Mouse (Mus musculus) liver, adult 2 months (tissue): ENCODE results near the gene Zfp148. TPM values are rescaled to one million over a fixed set of nuclear protein-coding genes. Genes with fewer than 3 reads are reported as not detected.

ENCODE experiments used
- DNase-seq: peaks from one replicate; pipeline ENCODE4 v3.0.0-alpha.2; 2011; ENCODE audit warnings: low read depth, low spot score; ENCODE audit errors: extremely low read depth
- H3K27ac ChIP-seq: fragments of 200-500 bp; replicated peaks from 2 replicates; pipeline ENCODE4 v1.5.1; 2012; ENCODE audit warnings: low read depth, mild to moderate bottlenecking, control low read depth, inconsistent platforms, low read length; ENCODE audit not compliant: insufficient read depth
- H3K27me3 ChIP-seq: fragments of 200-500 bp; 2 replicates; pipeline ENCODE4 v1.6.1; 2012; ENCODE audit warnings: mild to moderate bottlenecking, moderate library complexity, low read length, inconsistent platforms; ENCODE audit not compliant: control insufficient read depth, insufficient read depth
- H3K36me3 ChIP-seq: fragments of 200-500 bp; 2 replicates; pipeline ENCODE4 v1.6.1; 2012; ENCODE audit warnings: low read length, inconsistent platforms; ENCODE audit not compliant: control insufficient read depth, insufficient read depth
- H3K4me1 ChIP-seq: fragments of 200-500 bp; 2 replicates; pipeline ENCODE4 v1.6.1; 2011; ENCODE audit warnings: low read length; ENCODE audit not compliant: control insufficient read depth, insufficient read depth
- H3K4me3 ChIP-seq: fragments of 200-500 bp; 2 replicates; pipeline ENCODE4 v1.5.1; 2011; ENCODE audit warnings: low read depth, mild to moderate bottlenecking, control low read depth, low read length, moderate library complexity; ENCODE audit not compliant: insufficient read depth
- H3K79me2 ChIP-seq: fragments of 200-500 bp; 2 replicates; pipeline ENCODE4 v1.6.1; 2012; ENCODE audit warnings: inconsistent platforms, mild to moderate bottlenecking, low read length, moderate library complexity; ENCODE audit not compliant: control insufficient read depth, insufficient read depth
- H3K9ac ChIP-seq: fragments of 200-500 bp; 2 replicates; pipeline ENCODE4 v1.6.1; 2012; ENCODE audit warnings: low read depth, mild to moderate bottlenecking, control low read depth, inconsistent platforms, low read length
- CTCF ChIP-seq: fragments of 200-500 bp; IDR thresholded peaks from 2 replicates; pipeline ENCODE4 v1.5.1; 2011; ENCODE audit warnings: low read depth, low read length, control low read depth
- POLR2A ChIP-seq: fragments of 200-500 bp; IDR thresholded peaks from 2 replicates; pipeline ENCODE4 v1.6.1; 2011; ENCODE audit warnings: low read length, control low read depth; ENCODE audit not compliant: insufficient read depth; ENCODE audit errors: extremely low read depth
- WGBS: fragments of 180-500 bp; shearing (Covaris S2); methylation state at CpG from one replicate; pipeline ENCODE4 v1.1.7; 2018; 5-methylcytosine and 5-hydroxymethylcytosine counted together
- polyA plus RNA-seq: library from polyadenylated mRNA; depleted of rRNA; stranded (reverse); fragments of >200 nt; gene quantifications from 2 replicates; pipeline ENCODE4 v1.2.3, GENCODE M21; 2012; rRNA removed
- total RNA-seq: library from RNA; depleted of rRNA; stranded (reverse); fragments of >200 nt; gene quantifications from 2 replicates; pipeline ENCODE4 v1.2.3, GENCODE M21; 2014; rRNA removed

Gene Zfp148
- total and polyA plus RNA-seq, 2 experiments: 4.3 to 15.6 TPM

DNA sequence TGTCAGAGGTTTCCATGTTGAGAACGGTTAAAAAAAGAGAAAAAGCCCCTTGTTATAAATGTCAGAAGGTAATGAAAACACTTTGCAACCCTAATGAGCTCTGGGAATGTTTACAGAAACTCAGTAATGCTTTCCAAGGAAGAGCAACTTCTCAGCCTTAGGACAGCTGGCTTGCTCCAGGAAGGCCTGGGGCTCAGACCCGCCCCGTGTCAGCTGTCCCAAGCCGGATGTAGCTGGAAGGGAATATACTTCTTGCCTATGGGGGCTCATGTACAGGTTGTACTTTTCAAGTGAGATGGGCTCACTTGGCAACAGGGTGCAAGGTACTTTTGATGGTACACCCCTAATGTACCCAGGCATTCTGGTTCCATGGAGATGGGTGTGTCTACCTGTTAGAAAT, 164.9 kb downstream of the Zfp148 start:
- no peaks in the 10 kb centered on the region for H3K4me1 ChIP-seq
- 91% methylated on average over 4 of the region's 4 CpGs for WGBS
- H3K79me2 ChIP-seq: no peaks in the 10 kb centered on the region
- DNase-seq: no peak
- no peak for TF ChIP-seq CTCF
- TF ChIP-seq POLR2A: no peak
- no peaks in the 10 kb centered on the region for H3K27me3 ChIP-seq
- H3K36me3 ChIP-seq: no peaks in the 10 kb centered on the region
- no peak overlapping the region for H3K4me3 ChIP-seq
- no peak overlapping the region for H3K9ac ChIP-seq
- H3K27ac ChIP-seq: no peak overlapping the region

DNA sequence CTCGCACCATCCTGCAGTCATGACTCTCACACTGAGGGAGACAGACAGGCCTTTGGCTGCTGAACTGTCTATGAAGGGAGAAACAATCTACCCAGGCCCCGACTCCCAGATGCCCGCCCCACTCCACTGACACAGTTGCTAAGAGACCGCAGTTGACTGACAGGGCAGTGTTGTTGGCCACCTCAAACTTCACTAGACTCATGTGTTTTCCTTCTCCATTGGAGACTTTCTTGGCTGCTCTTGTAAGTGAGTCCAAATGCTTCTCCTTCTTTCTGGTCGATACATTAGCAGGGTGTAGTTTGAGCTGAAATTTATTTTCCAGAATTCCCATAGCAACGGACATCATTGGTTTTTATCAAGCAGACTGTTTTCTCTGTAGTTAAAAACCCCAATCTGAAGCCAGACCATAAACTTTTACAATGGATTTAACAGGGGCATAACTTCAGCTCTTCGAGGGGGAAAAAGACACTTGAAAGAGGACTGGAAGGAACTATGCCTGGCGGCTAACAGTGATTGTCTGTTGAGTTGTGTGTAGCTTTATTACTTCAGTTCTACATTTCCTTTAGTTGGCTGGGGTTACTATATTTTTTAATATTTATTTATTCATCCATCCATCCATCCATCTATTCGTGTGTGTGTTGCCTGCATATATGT, 173.2 kb downstream of the Zfp148 start:
- H3K9ac ChIP-seq: no peak overlapping the region
- DNase-seq: no peak
- no peaks in the 10 kb centered on the region for H3K79me2 ChIP-seq
- no peaks in the 10 kb centered on the region for H3K36me3 ChIP-seq
- TF ChIP-seq CTCF: no peak
- no peak overlapping the region for H3K27ac ChIP-seq
- no peak overlapping the region for H3K4me3 ChIP-seq
- H3K27me3 ChIP-seq: no peaks in the 10 kb centered on the region
- H3K4me1 ChIP-seq: no peaks in the 10 kb centered on the region
- WGBS: 87% methylated on average over 9 of the region's 9 CpGs

Other genes with a start within 250 kb of the Zfp148 start
- gene Osbpl11, start 195.8 kb upstream of the Zfp148 start, total RNA-seq: 9.8 and 9.9 TPM in 2 replicates
- 6.3 TPM in 2 replicates for gene Osbpl11, start 195.8 kb upstream of the Zfp148 start, polyA plus RNA-seq
- 26.4 and 28.9 TPM in 2 replicates for gene Snx4, start 129.4 kb upstream of the Zfp148 start, total RNA-seq
- 5.8 and 6.0 TPM in 2 replicates for gene Snx4, start 129.4 kb upstream of the Zfp148 start, polyA plus RNA-seq
- gene Slc12a8, start 136.5 kb downstream of the Zfp148 start, total RNA-seq: 0.09 and 0.20 TPM in 2 replicates
- 0.29 and 0.32 TPM in 2 replicates for gene Slc12a8, start 136.5 kb downstream of the Zfp148 start, polyA plus RNA-seq